Mouse (Mus musculus): ENCODE measurements around the gene Hrc.
"Not testable (repeated sequence)": the region's sequence is repeated elsewhere in the genome, so short reads cannot be mapped to it uniquely, and the experiment has no call there.

The Hrc gene

GRCm38 (mm10) chr7:45333431-45333982, 1.6 kb upstream of the Hrc start, which contains the start of gene Trpm4:
Gene Trpm4 (minus strand): TSS chr7:45333780.
- peak; percentile 77 to 82 for DNase-seq (ENCODE audit: low read depth in 2 of 2, low spot score in 2 of 2)

GRCm38 (mm10) chr7:45334605-45335004, 485 bp upstream of the Hrc start:
- DNase-seq (ENCODE audit: low read depth in 2 of 2, low spot score in 2 of 2), result no peak

GRCm38 (mm10) chr7:45336319-45336718, 1.2 kb downstream of the Hrc start:
- no peak for DNase-seq (ENCODE audit: low read depth in 2 of 2, low spot score in 2 of 2)

- DNase-seq (ENCODE audit: low read depth in 2 of 2, low spot score in 2 of 2), result no peak
Observed at GRCm38 (mm10) chr7:45337469-45337868, 2.4 kb downstream of the Hrc start.

DNA sequence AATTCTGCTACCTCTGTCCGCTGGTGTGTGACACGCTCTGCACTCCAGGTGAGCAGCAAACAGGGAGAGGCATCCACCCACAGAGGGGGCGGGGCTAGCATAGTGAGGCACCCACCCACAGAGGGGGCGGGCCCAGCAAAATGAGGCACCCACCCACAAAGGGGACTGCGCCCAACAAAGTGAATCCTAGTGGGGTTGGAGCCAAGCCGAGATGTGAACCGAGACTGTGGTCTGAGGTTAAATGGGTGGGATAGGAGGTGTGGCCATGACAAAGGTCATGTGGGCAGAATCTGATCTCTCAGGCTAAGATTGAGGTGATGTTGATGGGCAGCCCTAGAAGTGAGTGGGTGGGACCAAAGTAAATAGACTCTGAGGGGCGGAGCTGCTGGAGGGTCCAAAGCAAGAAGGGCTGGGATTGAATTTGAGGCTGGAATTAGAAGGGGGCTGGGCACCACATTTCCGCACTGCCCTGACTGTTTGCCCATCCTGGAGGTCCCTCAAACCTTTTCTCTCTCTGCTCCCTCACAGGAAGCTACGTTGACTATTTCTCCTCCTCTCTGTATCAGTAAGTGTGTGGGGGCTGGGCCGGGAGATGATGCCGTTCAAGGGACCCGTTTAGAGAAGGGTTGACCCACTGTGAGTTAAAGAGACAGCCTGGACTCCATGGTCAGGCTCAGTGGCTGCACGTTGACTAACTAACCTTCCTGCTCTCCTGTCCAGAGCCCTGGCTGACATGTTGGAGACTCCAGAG, 3.2 kb downstream of the Hrc start:
- peak; percentile 24 to 52 for DNase-seq (ENCODE audit: low read depth in 2 of 2, low spot score in 2 of 2)

- no peak for DNase-seq (ENCODE audit: low read depth in 2 of 2, low spot score in 2 of 2)
Observed at GRCm38 (mm10) chr7:45339410-45340065, 4.4 kb downstream of the Hrc start.

DNA sequence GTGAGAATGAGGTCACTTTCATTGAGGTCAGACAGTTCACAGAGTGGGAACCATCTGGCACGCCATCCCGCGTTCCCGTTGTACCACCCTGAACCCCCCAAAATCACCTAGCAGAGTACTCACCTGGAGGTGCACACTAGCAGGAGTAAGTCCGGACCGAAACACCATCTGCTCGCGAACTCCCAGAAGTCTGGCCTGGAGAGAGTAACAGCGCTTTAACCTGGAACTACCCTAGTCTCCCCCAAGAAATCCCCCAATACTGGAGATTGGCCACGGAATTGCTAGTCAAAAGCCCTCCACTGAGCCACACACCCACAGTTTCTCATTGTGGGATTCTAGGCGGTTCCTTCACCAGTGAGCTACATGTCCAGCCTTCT, 5.0 kb downstream of the Hrc start:
- DNase-seq (ENCODE audit: low read depth in 2 of 2, low spot score in 2 of 2), result no peak

DNA sequence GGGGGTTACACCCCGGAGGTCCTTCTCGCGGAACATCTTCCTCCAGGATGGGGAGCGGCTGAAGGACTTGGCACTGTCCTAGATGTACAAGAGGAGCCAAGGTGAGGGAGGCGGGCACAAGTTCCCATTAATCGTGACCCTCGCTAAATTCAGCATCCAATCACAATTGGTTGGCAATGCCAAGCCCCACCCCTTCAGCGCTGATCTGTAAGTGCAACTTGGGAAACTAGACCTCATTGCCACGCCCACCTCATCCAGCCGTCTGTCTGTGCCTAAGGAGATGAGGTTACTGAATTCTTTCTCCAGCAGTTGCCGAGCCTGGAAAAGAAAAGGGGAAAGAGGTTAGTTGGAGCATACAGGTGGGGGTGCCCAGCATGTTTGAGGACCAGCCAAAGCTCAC, 5.6 kb downstream of the Hrc start:
- DNase-seq (ENCODE audit: low read depth in 2 of 2, low spot score in 2 of 2), result no peak

DNA sequence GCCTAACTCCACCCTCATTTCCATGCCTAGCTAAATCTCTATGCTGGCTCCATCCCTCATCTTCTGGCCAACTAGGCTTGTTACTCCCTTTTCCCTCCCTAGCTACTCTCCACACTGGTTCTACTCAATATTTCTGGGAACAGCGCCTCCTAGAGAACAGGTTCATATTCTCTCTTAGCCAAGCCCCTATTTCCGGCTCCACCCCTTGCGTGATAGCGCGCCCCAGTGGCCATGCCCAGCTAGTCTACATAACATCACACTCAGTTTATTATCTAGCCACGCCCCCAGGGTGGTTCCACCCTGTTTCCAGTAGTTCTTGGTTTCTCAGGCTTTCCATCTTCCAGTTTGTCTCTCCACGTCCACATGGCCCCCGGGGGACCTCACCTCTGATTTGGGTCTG, 6.2 kb downstream of the Hrc start:
- DNase-seq (ENCODE audit: low read depth in 2 of 2, low spot score in 2 of 2), result peak; percentile 75 to 90

- no peak for DNase-seq (ENCODE audit: low read depth in 2 of 2, low spot score in 2 of 2)
Observed at GRCm38 (mm10) chr7:45342081-45342480, 7.0 kb downstream of the Hrc start.

GRCm38 (mm10) chr7:45343543-45343942, 8.5 kb downstream of the Hrc start:
- DNase-seq (ENCODE audit: low read depth in 2 of 2, low spot score in 2 of 2), result no peak

GRCm38 (mm10) chr7:45346905-45347304, 11.8 kb downstream of the Hrc start:
- DNase-seq (ENCODE audit: low read depth in 2 of 2, low spot score in 2 of 2), result no peak

DNA sequence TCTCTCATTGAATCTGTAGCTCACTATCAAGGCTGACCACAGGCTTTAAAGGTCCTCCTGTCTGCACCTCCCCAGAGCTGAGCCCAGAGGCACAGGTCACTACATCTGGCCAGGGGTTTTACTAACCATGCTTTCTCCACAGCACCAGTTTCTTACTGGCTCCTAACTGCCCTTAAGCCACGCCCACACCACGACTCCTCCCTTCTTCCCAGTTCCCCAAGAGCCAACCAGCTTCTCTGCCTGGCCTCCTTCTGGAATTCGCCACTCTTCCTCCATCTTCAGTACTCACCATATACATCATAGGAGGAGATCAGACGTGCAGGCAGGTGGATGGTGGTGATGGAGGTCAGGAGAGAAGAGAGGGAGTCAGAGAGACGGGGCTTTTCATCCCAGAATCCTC, 18.0 kb downstream of the Hrc start:
- no peak for DNase-seq (ENCODE audit: low read depth in 2 of 2, low spot score in 2 of 2)

GRCm38 (mm10) chr7:45355318-45356020, 20.4 kb downstream of the Hrc start:
- DNase-seq (ENCODE audit: low read depth in 2 of 2, low spot score in 2 of 2), result no peak

GRCm38 (mm10) chr7:45356087-45356486, 21.0 kb downstream of the Hrc start:
- no peak for DNase-seq (ENCODE audit: low read depth in 2 of 2, low spot score in 2 of 2)

GRCm38 (mm10) chr7:45359081-45359480, 24.0 kb downstream of the Hrc start:
- DNase-seq (ENCODE audit: low read depth in 2 of 2, low spot score in 2 of 2), result not testable (repeated sequence)

- DNase-seq (ENCODE audit: low read depth in 2 of 2, low spot score in 2 of 2), result no peak
Observed at GRCm38 (mm10) chr7:45360404-45361125, 25.5 kb downstream of the Hrc start.

DNA sequence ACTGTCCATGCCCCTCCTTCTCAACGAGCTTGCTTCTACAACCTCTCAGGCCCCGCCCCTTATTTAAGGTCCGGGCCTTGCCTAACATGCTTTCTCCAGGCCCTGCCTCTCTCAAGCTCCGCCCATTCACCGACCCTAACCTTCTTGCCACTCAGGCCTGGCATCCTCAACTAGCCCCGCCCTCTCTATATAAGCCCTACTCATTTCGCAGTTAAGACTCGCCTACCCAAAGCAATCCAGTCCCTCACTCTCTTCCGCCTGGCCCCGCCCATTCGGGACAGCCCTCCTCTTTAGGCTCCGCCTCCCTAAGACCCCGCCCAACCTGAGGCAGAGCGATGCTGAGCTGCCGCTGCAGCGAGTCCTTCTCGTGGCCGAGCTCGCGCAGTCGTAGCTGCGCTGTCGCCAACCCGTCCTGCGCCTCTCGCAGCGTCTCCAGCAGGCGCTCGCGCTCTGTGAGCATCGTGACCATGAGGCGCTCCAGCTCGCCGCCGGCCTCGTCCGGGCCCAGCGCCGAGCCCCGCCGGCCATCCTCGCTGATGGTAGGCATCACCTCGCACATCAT, 26.2 kb downstream of the Hrc start:
- DNase-seq (ENCODE audit: low read depth in 2 of 2, low spot score in 2 of 2), result peak; percentile 54 to 73

GRCm38 (mm10) chr7:45362801-45363200, 27.7 kb downstream of the Hrc start:
- DNase-seq (ENCODE audit: low read depth in 2 of 2, low spot score in 2 of 2), result peak in 1 of 2 experiments; percentile 52

DNA sequence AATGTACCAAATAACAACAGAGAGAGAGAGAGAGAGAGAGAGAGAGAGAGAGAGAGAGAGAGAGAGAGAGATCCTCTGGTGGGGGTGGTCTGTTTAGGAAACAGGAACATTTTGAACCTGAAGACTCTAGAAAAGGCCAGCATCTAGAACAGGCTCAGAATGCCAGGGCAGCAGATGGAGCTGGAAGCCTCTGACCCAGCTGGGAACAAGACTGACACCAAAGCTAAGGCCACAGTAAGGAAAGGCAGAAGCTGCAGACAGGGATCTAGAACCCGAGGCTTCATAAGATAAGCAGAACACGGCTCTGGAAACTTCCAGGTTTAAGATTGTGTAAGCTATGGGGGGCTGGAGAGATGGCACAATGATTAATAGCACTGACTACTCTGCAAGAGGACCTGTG, 28.9 kb downstream of the Hrc start:
- no peak for DNase-seq (ENCODE audit: low read depth in 2 of 2, low spot score in 2 of 2)

Measured in CD8-positive naive resting alpha-beta T cell, adult 2 months (primary cell).